10 mouse cellular contexts compared by ENCODE assay signal in the genomic region with DNA sequence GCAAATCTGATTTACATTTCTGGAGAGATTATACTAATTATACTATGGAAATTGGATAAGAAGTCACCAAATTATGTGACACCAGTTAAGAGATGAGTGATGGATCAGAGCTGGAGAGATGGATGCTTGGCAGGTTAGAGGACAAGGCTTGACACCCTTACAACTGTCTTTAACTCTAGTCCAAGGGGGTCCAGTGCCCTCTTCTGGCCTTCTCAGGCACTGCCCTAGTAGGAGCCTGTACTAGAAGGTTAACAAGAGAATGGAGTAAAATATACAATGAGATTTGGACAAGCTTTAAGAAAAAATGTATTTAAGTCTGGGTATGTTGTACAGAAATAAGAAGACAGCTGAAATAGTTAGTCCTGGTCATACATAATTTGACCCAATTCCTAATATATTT. TPM values are rescaled to one million over a fixed set of nuclear protein-coding genes. Genes with fewer than 3 reads are reported as not detected.
DNase-seq lines count a peak whose midpoint lies in the region; ATAC-seq lines count a peak whose summit lies in the region.
"Had no signal": no experiment of that assay in that cellular context is flagged by ENCODE, and none has a peak within 500 bp of the region (broad histone marks: within the 10 kb centered on the region; RNA-seq: fewer than 3 reads in every experiment).

No protein-coding gene starts in this region.

- H3K4me1 ChIP-seq in heart, embryonic 10.5 days: peaks cover 22% of the 10 kb centered on the region

- peaks cover 8% of the 10 kb centered on the region; the same call in 1 of the 2 replicates for H3K36me3 ChIP-seq in heart, embryonic 10.5 days
- H3K36me3 ChIP-seq in splenic B cell, adult 2 months (ENCODE audit: control insufficient read depth, insufficient read depth, low read length, poor library complexity, severe bottlenecking): no peaks in the 10 kb centered on the region

- no peaks in the 10 kb centered on the region for H3K27me3 ChIP-seq in heart, embryonic 10.5 days (ENCODE audit: insufficient read depth, poor library complexity, severe bottlenecking)
- H3K27me3 ChIP-seq in splenic B cell, adult 2 months (ENCODE audit: control insufficient read depth, insufficient read depth, low read length, poor library complexity, severe bottlenecking): no peaks in the 10 kb centered on the region
- H3K27me3 ChIP-seq: hindbrain, embryonic 15.5 days; neural tube, embryonic 13.5 days had no signal

- H3K4me3 ChIP-seq in heart, embryonic 10.5 days: no peak overlapping the region
- H3K4me3 ChIP-seq: hindbrain, embryonic 15.5 days; neural tube, embryonic 13.5 days had no signal

- H3K9me3 ChIP-seq in heart, embryonic 10.5 days: no peaks in the 10 kb centered on the region
- H3K9me3 ChIP-seq: hindbrain, embryonic 15.5 days; neural tube, embryonic 13.5 days had no signal

- peak; percentile 50 to 65 for DNase-seq in heart, adult 18-20 months
- DNase-seq in heart, embryonic 10.5 days (ENCODE audit: low spot score): no peak
- DNase-seq in CD8-positive naive resting alpha-beta T cell, adult 2 months (ENCODE audit: low read depth in 2 of 2, low spot score in 2 of 2): peak; percentile 43 to 70
- DNase-seq in brain, adult 2 months (ENCODE audit: low read depth, low spot score): peak; percentile 45
- DNase-seq in kidney, postnatal 4 days: peak; percentile 66 to 70
- peak; percentile 68 for DNase-seq in splenic B cell, adult 2 months (ENCODE audit: low read depth, low spot score)
- DNase-seq in left cerebral cortex, adult 11 months (ENCODE audit: low spot score): no peak

- ATAC-seq in megakaryocyte-erythroid progenitor cell, adult 5-6 weeks (replicated peaks; ENCODE audit: low FRiP score, low TSS enrichment, poor library complexity, severe bottlenecking): no peak

- no peak overlapping the region for H3K27ac ChIP-seq in heart, embryonic 10.5 days
- H3K27ac ChIP-seq: hindbrain, embryonic 15.5 days; neural tube, embryonic 13.5 days had no signal

RNA-seq across cellular contexts. Expression of a gene that starts 3.4 kb away (rescaled TPM):
- total RNA-seq in heart, adult 18-20 months (2021): 10 to 100 TPM; 48.1 to 48.8 TPM
- polyA plus RNA-seq in heart, embryonic 10.5 days (2016; fragmentation: Nextera tagmentation; extraction: Ambion mirVana): 82.2 and 89.2 TPM in 2 replicates
- total RNA-seq in megakaryocyte-erythroid progenitor cell, adult 5-6 weeks (2014; fragmentation: Nextera tagmentation): 35.0 and 45.5 TPM in 2 replicates
- 35.5 and 47.5 TPM in 2 replicates for total RNA-seq in megakaryocyte-erythroid progenitor cell, adult 5-6 weeks (2017)

RNA-seq across cellular contexts. Expression of a gene that starts 3.5 kb away (rescaled TPM):
- 100 to 1,000 TPM; 228 to 242 TPM for total RNA-seq in heart, adult 18-20 months (2021)
- 275 and 312 TPM in 2 replicates for polyA plus RNA-seq in heart, embryonic 10.5 days (2016; fragmentation: Nextera tagmentation; extraction: Ambion mirVana)
- total RNA-seq in megakaryocyte-erythroid progenitor cell, adult 5-6 weeks (2014; fragmentation: Nextera tagmentation): 122 and 138 TPM in 2 replicates
- total RNA-seq in megakaryocyte-erythroid progenitor cell, adult 5-6 weeks (2017): 168 and 190 TPM in 2 replicates

Comparison
In these comparisons a context has a peak if more than half of its experiments do, and no peak if none do; other contexts are left out.
1. DNase-seq: peak in heart, adult 18-20 months (2 of 2), CD8-positive naive resting alpha-beta T cell, adult 2 months (2 of 2), brain, adult 2 months (single experiment), kidney, postnatal 4 days (2 of 2) and splenic B cell, adult 2 months (single experiment); none in heart, embryonic 10.5 days (single experiment) and left cerebral cortex, adult 11 months (single experiment).